Mouse (Mus musculus) small intestine, adult 2 months (tissue): ENCODE measurements around the gene Cep112. TPM values are rescaled to one million over a fixed set of nuclear protein-coding genes. Genes with fewer than 3 reads are reported as not detected.

Experiments used
- H3K27ac ChIP-seq: fragments of 200-500 bp; 2 replicates; pipeline ENCODE4 v1.5.1; 2012; ENCODE audit warnings: low read depth, low read length, control low read depth, inconsistent platforms; ENCODE audit not compliant: insufficient read depth
- H3K27me3 ChIP-seq: fragments of 200-500 bp; 2 replicates; pipeline ENCODE4 v1.6.1; 2012; ENCODE audit warnings: mild to moderate bottlenecking, moderate library complexity, low read length, inconsistent platforms; ENCODE audit not compliant: control insufficient read depth, insufficient read depth
- H3K36me3 ChIP-seq: fragments of 200-500 bp; 2 replicates; pipeline ENCODE4 v1.6.1; 2012; ENCODE audit warnings: mild to moderate bottlenecking, low read length, control low read depth, inconsistent platforms; ENCODE audit not compliant: control insufficient read depth, insufficient read depth
- H3K4me1 ChIP-seq: fragments of 200-500 bp; 2 replicates; pipeline ENCODE4 v1.6.1; 2012; ENCODE audit warnings: low read length, inconsistent platforms, mixed read lengths; ENCODE audit not compliant: control insufficient read depth, insufficient read depth, insufficient read length
- H3K4me3 ChIP-seq: fragments of 200-500 bp; 2 replicates; pipeline ENCODE4 v1.5.1; 2012; ENCODE audit warnings: low read depth, mild to moderate bottlenecking, control low read depth, inconsistent platforms, low read length, moderate library complexity
- CTCF ChIP-seq: fragments of 200-500 bp; IDR thresholded peaks from 2 replicates; pipeline ENCODE4 v1.5.1; 2012; ENCODE audit warnings: low read depth, mild to moderate bottlenecking, control low read depth, inconsistent platforms, low read length, moderate library complexity, mixed read lengths; ENCODE audit not compliant: insufficient replicate concordance, insufficient read length; ENCODE audit errors: extremely low read depth
- POLR2A ChIP-seq: fragments of 200-500 bp; IDR thresholded peaks from 2 replicates; pipeline ENCODE4 v1.6.1; 2012; ENCODE audit warnings: low read depth, mild to moderate bottlenecking, control low read depth, inconsistent platforms, low read length, moderate library complexity
- WGBS: fragments of 180-500 bp; shearing (Covaris S2); methylation state at CpG from one replicate; pipeline ENCODE4 v1.1.7; 2018; 5-methylcytosine and 5-hydroxymethylcytosine counted together
- polyA plus RNA-seq: library from polyadenylated mRNA; depleted of rRNA; stranded (reverse); fragments of >200 nt; gene quantifications from 2 replicates; pipeline ENCODE4 v1.2.3, GENCODE M21; 2012

The Cep112 gene
- polyA plus RNA-seq, 1 experiment: 0.19 TPM

- H3K27me3 ChIP-seq: no peaks in the 10 kb centered on the region
- H3K36me3 ChIP-seq: no peaks in the 10 kb centered on the region
- no peak for TF ChIP-seq CTCF
- no peak for TF ChIP-seq POLR2A
- no peaks in the 10 kb centered on the region for H3K4me1 ChIP-seq
- H3K27ac ChIP-seq: no peak overlapping the region
- no peak overlapping the region for H3K4me3 ChIP-seq
Measured at GRCm38 (mm10) chr11:108559506-108559905, 134.5 kb downstream of the Cep112 start.

GRCm38 (mm10) chr11:108562076-108562475 lies 137.1 kb downstream of the Cep112 start:
- H3K4me1 ChIP-seq: no peaks in the 10 kb centered on the region

GRCm38 (mm10) chr11:108586551-108587184 lies 161.7 kb downstream of the Cep112 start:
- TF ChIP-seq POLR2A (no peak), CTCF (no peak)
- no peak overlapping the region for H3K4me3 ChIP-seq
- WGBS: 80% methylated on average over 7 of the region's 7 CpGs
- H3K27me3 ChIP-seq: no peaks in the 10 kb centered on the region
- H3K4me1 ChIP-seq: no peaks in the 10 kb centered on the region
- H3K27ac ChIP-seq: no peak overlapping the region
- H3K36me3 ChIP-seq: no peaks in the 10 kb centered on the region

More at GRCm38 (mm10) chr11:108562076-108562475, 137.1 kb downstream of the Cep112 start:
- Histone ChIP-seq H3K27me3 (no peaks in the 10 kb centered on the region), H3K36me3 (no peaks in the 10 kb centered on the region), H3K4me3 (no peak overlapping the region), H3K27ac (no peak overlapping the region)
- no peak for TF ChIP-seq CTCF
- no peak for TF ChIP-seq POLR2A
- 65% methylated on average over 5 of the region's 5 CpGs for WGBS

DNA sequence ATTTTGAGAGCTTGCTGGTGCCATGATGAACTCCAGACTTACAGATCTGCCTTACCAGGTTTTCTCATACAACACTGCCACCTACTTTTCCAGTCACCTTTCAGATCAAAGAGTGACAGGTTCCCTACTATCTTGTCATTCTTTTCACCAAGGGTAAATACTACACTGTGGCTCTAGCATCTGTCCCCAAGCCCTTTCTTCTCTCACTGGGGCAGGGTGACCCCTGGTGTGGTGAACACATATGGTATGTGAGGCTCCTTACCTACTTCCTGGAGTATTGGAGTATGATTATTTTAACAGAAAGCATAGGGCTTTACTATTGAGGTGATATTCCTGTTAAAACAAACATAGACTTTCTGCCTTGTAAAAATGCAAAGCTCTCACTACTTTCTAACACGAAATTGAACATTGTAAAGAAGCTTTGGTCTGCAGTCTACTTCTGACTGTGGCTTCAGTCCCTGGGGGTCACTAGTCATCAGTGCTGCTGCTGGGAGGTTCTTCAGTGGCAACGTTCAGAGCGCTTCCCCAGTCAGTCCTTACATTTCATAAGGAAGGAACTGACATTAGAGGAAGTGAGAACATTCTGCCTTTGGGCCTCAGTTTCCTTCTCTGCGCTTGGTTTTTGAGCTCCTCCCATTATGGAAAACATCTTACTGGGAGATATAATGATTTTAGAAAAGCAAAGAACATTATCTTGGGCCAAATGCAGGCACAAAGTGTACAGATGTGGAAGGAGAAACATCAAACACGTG lies 168.4 kb downstream of the Cep112 start:
- Histone ChIP-seq H3K27me3 (no peaks in the 10 kb centered on the region), H3K4me1 (no peaks in the 10 kb centered on the region; the same call in 1 of the 2 replicates), H3K4me3 (no peak overlapping the region), H3K27ac (no peak overlapping the region), H3K36me3 (no peaks in the 10 kb centered on the region)
- WGBS: 76% methylated on average over 5 of the region's 5 CpGs
- TF ChIP-seq CTCF (no peak), POLR2A (no peak)

DNA sequence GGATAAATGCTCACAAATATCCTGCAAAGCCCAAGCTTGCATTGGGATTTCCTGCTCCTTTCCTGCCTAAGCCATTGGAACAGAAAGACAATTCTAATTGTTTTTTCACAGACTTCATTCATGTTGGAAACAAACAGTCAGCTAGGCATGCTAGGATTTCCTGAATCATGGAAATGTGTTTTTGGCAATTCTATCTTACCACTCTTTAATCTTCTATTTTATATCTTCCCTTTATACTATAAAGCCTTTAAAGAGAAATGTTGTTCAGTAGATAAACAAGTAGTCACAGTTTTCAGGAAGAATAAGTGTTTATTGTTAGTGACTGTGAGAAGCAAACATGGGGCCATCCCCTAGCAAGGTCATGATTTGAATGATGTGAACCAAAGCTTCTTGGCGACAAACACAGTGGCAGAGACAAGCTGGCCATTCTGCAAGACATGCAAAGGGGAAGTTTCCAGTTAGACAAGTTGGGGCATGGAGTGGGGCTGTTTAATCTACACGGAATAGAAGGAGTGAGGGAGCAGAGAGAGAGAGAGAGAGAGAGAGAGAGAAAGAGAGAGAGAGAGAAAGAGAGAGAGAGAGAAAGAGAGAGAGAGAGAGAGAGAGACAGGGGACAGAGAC lies 169.1 kb downstream of the Cep112 start:
- TF ChIP-seq CTCF (no peak), POLR2A (no peak)
- no peak overlapping the region for H3K4me3 ChIP-seq
- no peaks in the 10 kb centered on the region for H3K36me3 ChIP-seq
- no peak overlapping the region for H3K27ac ChIP-seq
- no peaks in the 10 kb centered on the region for H3K27me3 ChIP-seq
- WGBS: 73% methylated on average over 2 of the region's 2 CpGs
- no peaks in the 10 kb centered on the region; the same call in 1 of the 2 replicates for H3K4me1 ChIP-seq

- Histone ChIP-seq H3K27ac (no peak overlapping the region), H3K4me3 (no peak overlapping the region), H3K36me3 (no peaks in the 10 kb centered on the region), H3K27me3 (no peaks in the 10 kb centered on the region), H3K4me1 (no peaks in the 10 kb centered on the region)
- WGBS: 94% methylated on average over 3 of the region's 3 CpGs
- TF ChIP-seq POLR2A (no peak), CTCF (no peak)
Measured at GRCm38 (mm10) chr11:108605301-108605700, 180.3 kb downstream of the Cep112 start.

- WGBS: 95% methylated on average over 11 of the region's 11 CpGs
- no peaks in the 10 kb centered on the region for H3K27me3 ChIP-seq
- no peaks in the 10 kb centered on the region for H3K4me1 ChIP-seq
- no peaks in the 10 kb centered on the region for H3K36me3 ChIP-seq
- no peak for TF ChIP-seq POLR2A
- TF ChIP-seq CTCF: no peak
- no peak overlapping the region for H3K4me3 ChIP-seq
- no peak overlapping the region for H3K27ac ChIP-seq
Measured at GRCm38 (mm10) chr11:108606036-108606435, 181.0 kb downstream of the Cep112 start.
